Mouse (Mus musculus) left cerebral cortex, postnatal 10 days (tissue): Measurements from ENCODE around the gene Incenp. TPM values are rescaled to one million over a fixed set of nuclear protein-coding genes. Genes with fewer than 3 reads are reported as not detected.
"Not testable (repeated sequence)": the region's sequence is repeated elsewhere in the genome, so short reads cannot be mapped to it uniquely, and the experiment has no call there.

Source experiments
- DNase-seq, 2 experiments: peaks; one replicate each; pipeline ENCODE4 v3.0.0; 2021 to 2022; ENCODE audit warnings: low spot score in 2 of 2, mixed read lengths in 1 of 2; ENCODE audit errors: extremely low spot score in 1 of 2
- intact Hi-C: fragments of 180-260 bp; cut with DNase I; formaldehyde crosslinking; loops from one replicate; pipeline ENCODE4 v1.15.1; 2025
- total RNA-seq, 2 experiments: library from RNA; stranded (reverse); gene quantifications; 2 replicates each; pipeline ENCODE4 v1.2.3; 2021

Gene Incenp
- total RNA-seq, 2 experiments from 2014 or later = 16.8 to 18.0 TPM

GRCm38 (mm10) chr19:9920835-9921784, 21.8 kb upstream of the Incenp start:
- DNase-seq = peak in 1 of 2 experiments; percentile 80
- intact Hi-C loops = loop anchor here (2.0 kb wide), 1 partner anchor 62 kb away; no protein-coding TSS in a partner anchor

- DNase-seq = no peak
- intact Hi-C loops = loop anchor here (5.0 kb wide), 2 partner anchors 104 to 264 kb away; partner anchors contain the start of gene Fads1
Measured at GRCm38 (mm10) chr19:9918176-9918861, 19.0 kb upstream of the Incenp start.

- no peak for DNase-seq
- intact Hi-C loops = loop anchor here (2.0 to 5.0 kb wide), 3 partner anchors 71 to 265 kb away; partner anchors contain the start of gene Fads1
Measured at GRCm38 (mm10) chr19:9917727-9918126, 18.4 kb upstream of the Incenp start.

GRCm38 (mm10) chr19:9915935-9916334, 16.6 kb upstream of the Incenp start:
- peak; percentile 79 to 80 for DNase-seq
- intact Hi-C loops = loop anchor here (2.0 to 5.0 kb wide), 3 partner anchors 73 to 266 kb away; partner anchors contain the start of gene Fads1

- no peak for DNase-seq
- intact Hi-C loops = no loop called here
Measured at GRCm38 (mm10) chr19:9914346-9914745, 15.0 kb upstream of the Incenp start.

GRCm38 (mm10) chr19:9913784-9914183, 14.4 kb upstream of the Incenp start:
- intact Hi-C loops = no loop called here
- no peak for DNase-seq

- peak in 1 of 2 experiments; percentile 39 for DNase-seq
- intact Hi-C loops = no loop called here
Measured at GRCm38 (mm10) chr19:9911314-9911754, 12.0 kb upstream of the Incenp start.

- intact Hi-C loops = no loop called here
- no peak for DNase-seq
Measured at GRCm38 (mm10) chr19:9909351-9909750, 10.0 kb upstream of the Incenp start.

- DNase-seq, intact Hi-C loops: not testable (repeated sequence)
Measured at GRCm38 (mm10) chr19:9900696-9901095, 1.3 kb upstream of the Incenp start.

- no peak for DNase-seq
- intact Hi-C loops = no loop called here
Measured at GRCm38 (mm10) chr19:9899780-9900146, 412 bp upstream of the Incenp start.

GRCm38 (mm10) chr19:9898339-9899066, 848 bp downstream of the Incenp start:
- intact Hi-C loops = no loop called here
- peak in 1 of 2 experiments; percentile 25 for DNase-seq

- DNase-seq = no peak
- intact Hi-C loops = no loop called here
Measured at GRCm38 (mm10) chr19:9896067-9896466, 3.3 kb downstream of the Incenp start.

GRCm38 (mm10) chr19:9886771-9887170, 12.6 kb downstream of the Incenp start:
- intact Hi-C loops = no loop called here
- DNase-seq = no peak

GRCm38 (mm10) chr19:9886348-9886747, 13.0 kb downstream of the Incenp start:
- intact Hi-C loops = no loop called here
- no peak for DNase-seq

GRCm38 (mm10) chr19:9878186-9878835, 21.0 kb downstream of the Incenp start:
- DNase-seq = no peak
- intact Hi-C loops = no loop called here

GRCm38 (mm10) chr19:9865466-9865865, 33.9 kb downstream of the Incenp start:
- intact Hi-C loops = no loop called here
- DNase-seq = no peak

- intact Hi-C loops = no loop called here
- no peak for DNase-seq
Measured at GRCm38 (mm10) chr19:9864856-9865255, 34.5 kb downstream of the Incenp start.

- intact Hi-C loops, DNase-seq: not testable (repeated sequence)
Measured at GRCm38 (mm10) chr19:9860821-9861220, 38.5 kb downstream of the Incenp start.
